ENCODE assay signal across 27 mouse cellular contexts in genomic region chr2:179742828-179743227, GRCm38 (mm10).
"Had no signal": no experiment of that assay in that cellular context is flagged by ENCODE, and none has a peak within 500 bp of the region (broad histone marks: within the 10 kb centered on the region; RNA-seq: fewer than 3 reads in every experiment).

No protein-coding gene starts in this region.

- H3K27ac ChIP-seq: heart, adult 2 months; heart, embryonic 13.5 days; heart, embryonic 15.5 days; intestine, embryonic 15.5 days; layer of hippocampus, adult 2 months; left cerebral cortex, adult 2 months; limb, embryonic 10.5 days; limb, embryonic 12.5 days; liver, embryonic 13.5 days; liver, embryonic 15.5 days had no signal

- H3K4me1 ChIP-seq: heart, embryonic 13.5 days; heart, embryonic 15.5 days; intestine, embryonic 15.5 days; limb, embryonic 12.5 days; liver, embryonic 13.5 days; liver, embryonic 15.5 days had no signal

- H3K9ac ChIP-seq: heart, embryonic 13.5 days; heart, embryonic 15.5 days; intestine, embryonic 15.5 days; limb, embryonic 12.5 days; liver, embryonic 13.5 days; liver, embryonic 15.5 days; liver, postnatal 0 days had no signal

- H3K27me3 ChIP-seq: heart, embryonic 15.5 days; intestine, embryonic 15.5 days; limb, embryonic 12.5 days; liver, embryonic 13.5 days; liver, embryonic 15.5 days had no signal

- H3K9me3 ChIP-seq: heart, embryonic 13.5 days; heart, embryonic 15.5 days; intestine, embryonic 15.5 days; limb, embryonic 10.5 days; limb, embryonic 12.5 days; liver, embryonic 13.5 days; liver, embryonic 15.5 days had no signal

- H3K36me3 ChIP-seq: heart, embryonic 13.5 days; heart, embryonic 15.5 days; intestine, embryonic 15.5 days; limb, embryonic 10.5 days; limb, embryonic 12.5 days; liver, embryonic 13.5 days; liver, embryonic 15.5 days had no signal

- H3K4me3 ChIP-seq: heart, adult 2 months; heart, embryonic 13.5 days; heart, embryonic 15.5 days; intestine, embryonic 15.5 days; layer of hippocampus, adult 2 months; left cerebral cortex, adult 2 months; limb, embryonic 10.5 days; limb, embryonic 12.5 days; liver, embryonic 13.5 days; liver, embryonic 15.5 days had no signal

- H3K4me2 ChIP-seq: heart, embryonic 11.5 days; heart, embryonic 13.5 days; heart, embryonic 15.5 days; intestine, embryonic 15.5 days; limb, embryonic 12.5 days; liver, embryonic 11.5 days; liver, embryonic 13.5 days; liver, embryonic 15.5 days had no signal

- ATAC-seq: inflammation-experienced regulatory T-cells, adult 6 months; intestine, embryonic 15.5 days; intestine, postnatal 0 days; liver, postnatal 0 days had no signal

- DNase-seq: gastrocnemius, postnatal 14 days; gastrocnemius, postnatal 36 days; heart, adult 11 months; heart, adult 2 months; heart, postnatal 14 days; heart, postnatal 36 days; kidney, adult 18-20 months; kidney, adult 8-10 months; kidney, postnatal 10 days; kidney, postnatal 25 days; kidney, postnatal 4 days; liver; liver, embryonic 13.5 days; liver, postnatal 0 days; lung, adult 2 months had no signal
